Mouse (Mus musculus): ENCODE data around the gene Gli2. TPM values are rescaled to one million over a fixed set of nuclear protein-coding genes. Genes with fewer than 3 reads are reported as not detected.
A peak's percentile ranks its signal among the peaks of the same experiment; 100 is the strongest.

Gene Gli2
- total RNA-seq (2021) = 1 to 10 TPM; 1.5 to 3.3 TPM
- long read RNA-seq, experiment 1, partial matches to known transcripts = 0 of 4 reads
- long read RNA-seq, experiment 1, other reads (novel, unspliced or antisense) = 4 of 4 reads
- long read RNA-seq, experiment 2 = 0 reads

GRCm38 (mm10) chr1:119053402-119053841 is at the start of gene Gli2:
Gene Gli2 (minus strand): TSS chr1:119053619.
- DNase-seq = peak; percentile 89

GRCm38 (mm10) chr1:119097921-119098521 is 44.6 kb upstream of the Gli2 start:
- DNase-seq = peak; percentile 42

GRCm38 (mm10) chr1:119093739-119094138 is 40.3 kb upstream of the Gli2 start:
- DNase-seq = peak; percentile 87

DNA sequence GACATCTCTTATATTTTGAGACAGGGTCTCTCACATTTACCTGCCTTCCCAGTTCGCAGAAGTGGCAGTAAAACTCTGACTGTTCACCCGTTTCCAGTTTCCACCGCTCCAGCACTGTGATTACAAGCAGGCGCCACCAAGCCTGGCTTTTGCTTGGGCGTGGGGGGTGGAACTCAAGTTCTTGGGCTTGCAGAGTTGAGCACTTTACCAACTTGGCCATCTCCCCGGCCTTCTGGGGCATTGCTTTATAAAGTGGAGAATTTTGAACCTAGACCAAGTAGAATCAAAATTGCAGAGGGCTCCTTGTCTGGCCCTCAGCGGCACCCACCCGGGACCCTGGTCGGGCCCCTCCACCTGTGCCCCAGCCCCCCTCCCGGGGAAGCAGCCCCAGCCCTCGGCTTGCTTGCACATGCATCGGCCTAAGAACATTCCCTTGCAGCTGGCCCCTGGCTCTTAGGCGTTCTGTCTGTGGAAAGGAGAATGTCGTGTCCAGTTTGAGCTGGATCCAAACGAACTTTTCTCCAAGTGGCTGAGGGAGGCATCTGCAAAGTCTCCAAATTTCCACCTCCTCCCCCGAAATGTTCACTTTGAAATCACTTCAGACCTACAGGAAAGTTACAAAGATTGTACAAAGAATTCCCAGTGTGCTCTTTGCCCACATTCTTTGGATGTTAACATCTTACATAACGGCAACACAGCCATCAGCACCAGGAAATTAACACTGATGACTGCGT is 36.6 kb upstream of the Gli2 start:
- DNase-seq = peak; percentile 32

GRCm38 (mm10) chr1:119087539-119087938 is 34.1 kb upstream of the Gli2 start:
- peak; percentile 90 for DNase-seq

DNA sequence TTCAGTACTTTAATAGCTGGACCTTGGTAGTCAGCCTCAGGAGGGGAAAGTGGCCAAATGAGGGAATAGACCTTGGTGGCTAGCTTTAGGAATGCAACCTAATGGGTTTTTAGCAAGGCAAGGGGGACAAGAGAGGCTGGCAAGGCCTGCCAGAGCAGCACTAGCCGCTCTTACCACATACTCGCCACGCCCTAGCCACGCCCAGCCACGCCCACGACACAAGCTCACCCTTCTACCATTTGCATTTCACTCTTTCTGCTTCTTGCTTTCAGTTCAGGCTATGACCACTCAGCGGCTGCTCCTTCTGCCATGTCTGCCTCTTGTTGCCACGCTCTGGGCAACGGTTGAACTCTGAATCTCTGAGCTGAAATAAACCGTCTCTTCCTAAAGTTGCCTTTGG is 32.4 kb upstream of the Gli2 start:
- DNase-seq = no peak

GRCm38 (mm10) chr1:119083468-119083921 is 30.1 kb upstream of the Gli2 start:
- peak; percentile 52 for DNase-seq

GRCm38 (mm10) chr1:119082231-119082991 is 29.0 kb upstream of the Gli2 start:
- DNase-seq = peak; percentile 64

DNA sequence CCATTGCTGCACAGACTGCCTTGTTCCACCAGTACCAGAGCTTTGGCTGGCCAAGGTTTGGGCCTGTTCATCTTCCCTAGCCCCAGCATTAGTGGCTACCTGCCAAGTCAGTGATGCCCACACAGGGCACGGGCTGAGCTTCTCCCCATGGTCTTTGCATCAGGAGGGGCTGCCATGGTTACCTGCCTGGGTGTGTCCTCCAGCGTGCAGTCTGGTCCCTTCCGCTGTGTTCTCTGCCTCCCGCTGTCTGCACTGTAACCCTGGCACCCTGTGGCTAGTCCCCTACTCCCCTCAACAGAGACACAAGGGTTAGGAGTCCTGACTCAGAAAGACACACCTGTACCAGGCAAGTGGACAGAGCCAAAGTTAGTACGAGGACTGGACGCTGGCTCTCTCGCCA is 24.5 kb upstream of the Gli2 start:
- no peak for DNase-seq

GRCm38 (mm10) chr1:119076333-119076732 is 22.9 kb upstream of the Gli2 start:
- no peak for DNase-seq

- DNase-seq = no peak
These were observed 22.5 kb upstream of the Gli2 start for GRCm38 (mm10) chr1:119075916-119076315.

GRCm38 (mm10) chr1:119075500-119075899 is 22.1 kb upstream of the Gli2 start:
- no peak for DNase-seq

GRCm38 (mm10) chr1:119074910-119075309 is 21.5 kb upstream of the Gli2 start:
- no peak for DNase-seq

GRCm38 (mm10) chr1:119073876-119074275 is 20.5 kb upstream of the Gli2 start:
- no peak for DNase-seq

GRCm38 (mm10) chr1:119064892-119065671 is 11.7 kb upstream of the Gli2 start:
- no peak for DNase-seq

- no peak for DNase-seq
These were observed 3.1 kb upstream of the Gli2 start for GRCm38 (mm10) chr1:119056491-119056890.

DNA sequence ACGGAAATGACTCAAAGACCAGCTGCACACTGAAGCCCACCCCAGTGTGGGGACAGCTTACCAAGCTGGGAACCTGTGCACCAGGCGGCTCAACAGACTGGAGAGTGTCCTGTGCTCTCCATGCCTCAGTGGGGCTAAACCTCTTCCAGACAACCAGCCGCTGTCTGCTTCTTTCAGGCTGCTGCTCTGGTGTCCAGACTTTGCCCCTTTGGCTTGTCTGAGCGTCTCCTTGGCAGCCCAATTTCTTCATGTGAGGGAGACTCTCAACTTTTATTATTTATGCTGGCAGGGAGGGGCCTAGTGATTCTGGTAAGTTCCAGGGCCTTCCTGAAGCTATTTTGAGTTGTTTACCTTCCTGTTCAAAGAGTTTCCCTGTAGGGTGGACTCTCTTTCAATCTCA is 2.4 kb upstream of the Gli2 start:
- no peak for DNase-seq

GRCm38 (mm10) chr1:119054468-119054867 is 1.0 kb upstream of the Gli2 start:
- DNase-seq = no peak

- peak; percentile 31 for DNase-seq
These were observed 494 bp upstream of the Gli2 start for GRCm38 (mm10) chr1:119053872-119054354.

DNA sequence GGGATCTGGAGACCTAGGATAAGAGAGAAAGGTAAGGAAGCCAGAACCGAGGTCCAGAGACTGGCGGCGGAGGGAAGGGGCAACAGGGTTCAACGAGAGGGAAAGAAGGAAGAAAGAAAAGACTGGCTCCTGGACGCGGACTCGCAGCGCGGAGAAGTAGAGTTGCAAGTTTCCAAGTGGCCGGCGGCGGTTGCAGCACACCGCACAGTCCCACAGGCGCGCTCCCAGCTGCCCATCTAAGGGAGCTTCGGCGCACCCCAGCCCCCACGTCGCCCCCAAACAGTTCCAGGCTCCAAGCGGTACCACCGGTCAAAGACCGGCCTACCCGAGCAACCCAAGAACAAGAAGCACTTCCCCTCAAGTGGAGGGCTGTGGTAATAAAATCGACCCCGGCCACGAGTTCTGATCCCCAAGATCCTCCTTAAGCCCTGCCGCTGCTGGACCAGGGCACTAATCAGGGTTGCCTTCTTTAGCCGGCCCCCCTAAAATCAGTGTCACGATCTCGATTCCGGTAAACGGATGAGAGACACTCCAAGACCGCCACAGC is 715 bp downstream of the Gli2 start:
- peak; percentile 33 for DNase-seq

DNA sequence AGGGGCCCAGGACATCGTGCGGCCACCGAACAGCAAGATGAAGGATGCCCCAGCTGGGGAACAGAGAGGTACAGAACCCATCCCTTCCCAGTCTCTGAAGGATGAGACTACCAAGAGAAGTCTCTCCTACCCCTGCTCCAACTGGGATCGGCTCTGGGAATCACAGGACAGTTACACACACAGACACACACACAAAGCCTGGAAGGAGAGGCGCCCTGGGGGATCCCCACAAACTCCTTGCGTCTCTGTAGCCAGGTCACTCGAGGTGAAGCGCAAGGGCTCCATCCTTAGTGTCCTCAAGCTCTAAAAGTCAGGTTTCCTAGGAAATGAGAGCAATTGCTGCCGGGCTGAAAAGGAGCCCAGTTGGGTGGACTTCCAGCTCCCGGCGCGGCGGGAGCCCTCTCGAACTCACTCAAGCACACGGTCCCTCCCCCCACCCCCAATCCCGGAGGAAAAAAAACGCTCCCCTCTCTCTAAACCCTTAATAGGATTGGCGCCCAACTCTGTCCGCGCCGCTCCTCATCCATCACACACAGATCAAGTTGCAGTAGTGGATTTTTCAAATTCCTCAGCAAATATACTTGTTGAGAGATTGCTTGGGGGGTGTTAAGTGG is 1.4 kb downstream of the Gli2 start:
- no peak for DNase-seq
